Mouse (Mus musculus) layer of hippocampus, adult 9-11 months (tissue): ENCODE measurements at regions not wholly inside any gene's neighbourhood (a gene's known extent, or its start where the extent isn't known, plus 50 kb on each side); places are given as distances from the start of the nearest gene placed in this dataset.
A peak's percentile ranks its signal among the peaks of the same experiment; 100 is the strongest.

ENCODE experiments used
- DNase-seq: peaks from one replicate; pipeline ENCODE4 v3.0.0; 2022

GRCm38 (mm10) chr9:117967080-117967479 lies 73.2 kb upstream of the Azi2 start:
- no peak for DNase-seq

GRCm38 (mm10) chr9:117966326-117966989 lies 73.8 kb upstream of the Azi2 start:
- peak; percentile 53 for DNase-seq

DNA sequence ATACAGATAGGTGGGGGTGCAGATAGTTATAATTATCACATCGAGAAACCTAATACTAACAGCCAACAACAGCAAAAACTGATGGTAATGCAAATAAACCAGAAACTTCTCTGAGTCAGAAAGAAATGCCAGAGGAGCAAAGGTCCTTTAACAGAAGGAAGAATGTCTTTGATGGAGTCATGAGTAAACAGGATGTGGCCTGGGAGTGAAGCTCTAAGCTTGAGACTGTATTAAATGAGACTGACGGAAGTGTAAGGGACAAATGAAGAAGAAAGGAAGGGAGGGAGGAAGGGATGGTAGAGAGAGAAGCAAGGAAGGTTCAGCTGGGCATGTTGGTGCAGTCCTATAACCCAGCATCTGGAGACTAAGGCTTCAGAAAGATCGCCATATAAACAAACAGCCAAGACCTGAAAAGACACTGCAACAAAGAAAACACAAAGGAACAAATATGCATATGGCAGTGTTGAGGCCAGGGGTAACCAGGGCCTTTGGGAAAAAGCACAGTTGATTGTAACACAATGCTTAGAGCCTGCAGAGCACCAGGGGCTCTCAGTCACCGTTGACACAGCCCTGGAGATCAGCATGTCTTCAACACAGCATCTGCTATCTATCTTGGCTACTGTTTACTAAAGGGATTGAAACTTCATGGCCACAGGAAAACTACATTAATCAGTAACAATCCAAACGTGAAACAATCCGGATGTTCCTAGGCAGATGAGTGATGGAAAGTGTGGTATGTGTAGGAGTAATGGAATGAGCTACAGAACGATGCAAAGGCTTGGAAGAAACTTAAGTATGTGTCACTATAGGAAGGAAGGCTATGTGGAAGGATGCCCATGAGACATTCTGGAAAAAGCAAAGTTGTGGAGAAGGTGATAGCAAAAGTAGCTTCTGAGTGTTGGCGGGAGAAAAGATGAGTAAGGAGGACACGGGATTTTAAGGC lies 77.9 kb upstream of the Azi2 start:
- DNase-seq: no peak

DNA sequence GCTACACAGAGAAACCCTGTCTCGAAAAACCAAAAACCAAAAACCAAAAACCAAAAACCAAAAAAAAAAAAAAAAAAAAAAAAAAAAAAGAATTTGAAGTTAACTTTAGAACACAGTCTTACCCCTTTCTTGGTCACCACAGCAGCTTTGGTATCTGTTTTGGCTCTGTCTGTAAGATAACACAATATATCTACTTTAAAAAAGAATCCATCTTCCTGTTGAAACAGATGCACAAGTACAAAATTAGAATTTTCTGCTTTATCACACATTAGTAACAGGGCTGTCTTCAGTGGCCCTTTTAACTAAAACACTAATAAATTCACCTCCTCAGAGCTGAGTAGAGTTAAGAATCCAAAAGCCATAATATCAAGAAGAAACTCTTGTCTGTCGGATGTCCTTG lies 80.5 kb upstream of the Azi2 start:
- no peak for DNase-seq

- no peak for DNase-seq
Observed at GRCm38 (mm10) chr9:117957195-117957594, 83.1 kb upstream of the Azi2 start.

DNA sequence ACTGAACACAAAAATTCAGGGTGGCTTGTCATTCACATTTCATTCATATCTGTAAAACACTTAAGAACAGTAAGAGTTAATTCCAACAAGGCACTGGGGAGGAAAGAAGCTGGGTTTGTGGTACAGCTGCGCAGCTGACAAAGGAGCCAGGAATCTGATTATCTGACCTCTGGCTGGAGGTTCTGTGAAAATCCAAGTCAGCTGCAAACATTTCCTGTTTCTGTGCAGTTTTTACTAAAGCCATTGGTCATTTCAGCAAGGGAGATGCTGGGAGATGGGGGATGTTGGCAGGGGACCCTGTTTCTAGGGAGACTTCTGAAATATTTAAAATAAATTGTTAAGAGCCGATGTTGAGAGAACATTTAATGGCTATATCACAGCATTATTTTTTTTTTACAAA lies 83.6 kb upstream of the Azi2 start:
- no peak for DNase-seq

DNA sequence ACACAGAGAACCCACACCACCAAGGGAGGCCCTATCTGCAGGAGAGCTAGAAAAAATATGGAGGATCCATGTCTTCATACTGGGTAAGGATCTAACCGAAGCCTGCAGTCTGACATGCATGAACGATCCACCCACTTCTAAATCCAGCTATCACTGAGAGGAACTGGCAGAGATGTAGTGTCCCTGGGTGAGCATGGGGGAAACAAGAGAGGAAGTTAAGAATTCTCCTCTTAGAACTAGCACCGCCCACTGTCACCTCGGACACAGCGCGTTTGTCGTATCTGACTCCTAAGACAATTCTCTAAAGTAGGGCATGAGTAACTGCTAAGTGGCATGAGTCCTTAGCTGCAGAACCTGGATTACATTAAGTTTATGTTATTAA lies 112.8 kb upstream of the Azi2 start:
- DNase-seq: no peak

GRCm38 (mm10) chr9:117926700-117927465 lies 113.4 kb upstream of the Azi2 start:
- peak; percentile 25 for DNase-seq

- no peak for DNase-seq
Observed at GRCm38 (mm10) chr9:117922992-117923391, 117.3 kb upstream of the Azi2 start.

DNA sequence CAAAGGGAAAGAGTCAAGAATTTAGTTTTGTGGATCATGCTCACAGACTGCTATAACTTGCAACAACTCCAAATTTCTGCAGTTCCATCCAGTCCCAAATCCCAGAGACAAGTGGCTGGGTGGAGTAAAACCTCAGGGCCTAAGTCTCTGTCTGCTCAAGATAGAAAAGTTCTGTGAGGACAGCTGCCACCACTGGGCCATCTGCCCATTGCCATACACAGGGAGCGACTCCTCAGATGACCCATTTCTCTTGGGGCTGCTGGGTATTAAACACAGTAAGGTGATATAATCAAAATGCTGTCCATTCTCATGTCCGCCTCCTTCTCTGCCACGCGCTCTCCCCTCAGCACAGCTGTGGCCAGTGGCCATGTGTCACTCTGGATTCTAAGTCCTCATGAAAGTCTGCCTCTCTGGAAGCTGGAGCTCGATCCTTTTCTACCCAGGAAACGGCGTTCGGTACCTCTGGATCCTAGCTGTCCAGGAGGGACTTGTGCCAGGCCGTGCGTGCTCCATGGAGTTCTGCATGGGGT lies 132.3 kb upstream of the Azi2 start:
- DNase-seq: no peak

- no peak for DNase-seq
Observed at GRCm38 (mm10) chr9:117905045-117905747, 135.1 kb upstream of the Azi2 start.

GRCm38 (mm10) chr9:117904621-117905020 lies 135.7 kb upstream of the Azi2 start:
- DNase-seq: no peak

- peak; percentile 10 for DNase-seq
Observed at GRCm38 (mm10) chr9:117903025-117903424, 137.3 kb upstream of the Azi2 start.

DNA sequence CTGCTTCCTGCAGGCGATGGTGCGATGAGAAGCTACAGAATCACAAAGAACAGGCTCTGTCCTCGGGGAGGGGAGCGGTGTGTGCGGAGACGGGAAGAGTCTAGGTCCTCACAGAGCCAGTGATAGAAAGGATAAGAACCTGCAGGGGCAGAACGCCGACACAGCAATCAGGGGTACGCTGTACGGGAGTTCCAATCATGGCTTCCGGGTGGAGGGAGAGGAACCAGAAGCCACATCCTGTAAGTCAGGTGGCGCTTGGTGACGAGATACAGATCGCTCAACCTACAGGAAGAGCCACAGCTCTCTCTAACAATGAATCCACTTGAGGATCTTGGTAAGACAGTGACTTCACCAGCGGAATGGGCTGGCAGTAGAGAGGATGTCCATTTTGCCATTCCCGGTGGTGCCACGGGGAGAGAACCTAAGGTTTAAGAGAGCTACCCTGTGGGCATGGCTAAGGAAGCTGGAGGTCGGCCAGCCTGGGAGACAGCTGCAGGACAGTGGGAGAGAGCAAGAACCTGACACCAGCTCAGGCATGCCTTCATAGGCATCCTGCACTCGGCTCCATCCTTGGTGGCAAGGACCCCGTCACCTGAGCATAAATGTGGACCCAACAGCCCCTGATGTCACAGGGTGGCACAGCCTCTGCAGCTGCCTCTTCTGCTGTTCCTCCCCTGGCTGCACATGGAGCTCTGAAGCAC lies 137.9 kb upstream of the Azi2 start:
- no peak for DNase-seq

- DNase-seq: no peak
Observed at GRCm38 (mm10) chr9:117900631-117901030, 139.7 kb upstream of the Azi2 start.

DNA sequence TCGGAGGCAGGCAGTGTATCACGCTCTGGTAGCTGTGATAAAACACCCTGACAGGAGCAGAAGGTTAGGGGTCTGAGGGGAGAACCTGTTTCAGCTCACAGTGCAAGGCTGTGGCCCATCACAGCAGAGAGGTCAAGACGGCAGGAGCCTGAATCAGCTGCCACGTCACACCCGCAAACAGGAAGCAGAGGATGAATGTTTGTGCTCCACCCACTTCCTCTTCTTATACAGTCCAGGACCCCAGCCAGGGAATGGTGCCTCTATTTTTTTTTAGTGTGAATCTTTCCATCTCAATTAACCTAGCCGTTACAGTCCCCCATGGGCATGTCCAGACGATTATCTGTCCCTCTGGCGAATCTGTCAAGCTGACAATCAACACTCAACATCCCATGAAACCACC lies 143.8 kb upstream of the Azi2 start:
- DNase-seq: no peak

DNA sequence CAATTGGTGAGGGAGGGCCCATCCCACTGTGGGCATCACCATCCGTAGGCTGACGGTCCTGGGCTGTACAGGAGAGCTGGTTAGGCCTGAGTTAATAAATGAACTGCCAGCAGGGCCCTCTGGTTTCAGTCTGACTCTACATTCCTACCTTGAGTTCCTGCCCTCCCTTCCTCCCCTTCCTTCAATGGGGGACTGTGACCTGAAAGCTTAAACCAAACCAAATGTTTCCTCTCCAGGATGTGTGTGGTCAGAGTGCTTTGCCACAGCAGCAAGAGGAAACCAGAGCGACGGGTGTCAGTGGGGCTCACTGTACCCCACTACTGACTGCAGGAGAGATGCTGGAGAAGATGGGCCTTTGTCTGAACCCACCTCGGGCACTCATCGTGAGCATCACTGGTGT lies 147.7 kb upstream of the Azi2 start:
- DNase-seq: no peak

- DNase-seq: no peak
Observed at GRCm38 (mm10) chr9:117873172-117873571, 167.1 kb upstream of the Azi2 start.

- DNase-seq: no peak
Observed at GRCm38 (mm10) chr9:117872387-117873081, 167.8 kb upstream of the Azi2 start.

GRCm38 (mm10) chr9:117872021-117872386 lies 168.3 kb upstream of the Azi2 start:
- DNase-seq: no peak

GRCm38 (mm10) chr9:117870616-117871015 lies 169.7 kb upstream of the Azi2 start:
- DNase-seq: no peak
